In the genomic region with DNA sequence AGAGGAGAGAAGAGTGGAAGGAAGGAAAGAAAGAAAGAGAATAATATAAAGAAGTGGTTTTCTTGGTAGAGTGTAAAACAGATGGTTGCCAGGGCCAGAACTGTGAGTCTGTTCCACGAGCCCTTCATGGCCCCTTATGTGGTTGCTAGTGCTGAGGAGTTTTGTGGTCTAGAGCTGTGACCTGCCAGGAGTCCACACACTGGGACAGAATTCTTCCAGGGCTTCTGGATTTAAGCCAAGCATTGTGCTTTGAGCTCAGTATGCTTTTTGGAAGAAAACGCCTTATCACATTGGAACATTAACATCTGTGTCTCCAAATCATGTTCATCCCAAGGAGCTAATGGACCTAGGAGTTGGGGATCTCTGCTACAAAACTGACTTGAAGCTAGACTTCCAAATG, we compare ENCODE assay signal across 12 mouse cellular contexts.
DNase-seq lines count a peak whose midpoint lies in the region; ATAC-seq and TF ChIP-seq lines count a peak whose summit lies in the region.
"Had no signal": no experiment of that assay in that cellular context is flagged by ENCODE, and none has a peak within 500 bp of the region (broad histone marks: within the 10 kb centered on the region; RNA-seq: fewer than 3 reads in every experiment).

No protein-coding gene starts in this region.

- H3K4me3 ChIP-seq in heart, adult 2 months: peak overlapping the region; percentile 5; the same call in 1 of the 2 replicates
- no peak overlapping the region for H3K4me3 ChIP-seq in limb, embryonic 13.5 days
- no peak overlapping the region for H3K4me3 ChIP-seq in limb, embryonic 10.5 days
- H3K4me3 ChIP-seq: erythroblast, embryonic 14.5 days; hindbrain, embryonic 12.5 days; liver, embryonic 12.5 days had no signal

- no peak for ATAC-seq in limb, embryonic 13.5 days (ENCODE audit: low FRiP score, low read depth)
- ATAC-seq: liver, embryonic 12.5 days had no signal

- no peak for TF ChIP-seq EP300 in heart, adult 2 months (IDR thresholded peaks at IDR 0.05; ENCODE audit: insufficient read depth, low read depth, low read length)

- peaks cover 6% of the 10 kb centered on the region for H3K4me1 ChIP-seq in heart, adult 2 months (ENCODE audit: control insufficient read depth, insufficient read depth, low read length)
- H3K4me1 ChIP-seq in limb, embryonic 13.5 days: peaks cover 12% of the 10 kb centered on the region
- peaks cover 6% of the 10 kb centered on the region for H3K4me1 ChIP-seq in limb, embryonic 10.5 days
- H3K4me1 ChIP-seq: hindbrain, embryonic 12.5 days; liver, embryonic 12.5 days had no signal

- intact Hi-C loops in heart, adult 2 months (cut with DNase I): loop anchor here (2.0 to 5.0 kb wide), 4 partner anchors 26 to 110 kb away; partner anchors contain the start of gene Tsen15
- intact Hi-C loops in heart, postnatal 25 days (cut with DNase I): loop anchor here (5.0 kb wide), 1 partner anchor 35 kb away; no protein-coding TSS in a partner anchor
- intact Hi-C loops in left cerebral cortex, postnatal 10 days (cut with DNase I): no loop called here

- H3K36me3 ChIP-seq in heart, adult 2 months (ENCODE audit: control insufficient read depth, insufficient read depth, low read length): peaks cover 11% of the 10 kb centered on the region
- peaks cover 3% of the 10 kb centered on the region; the same call in 1 of the 2 replicates for H3K36me3 ChIP-seq in limb, embryonic 13.5 days
- no peaks in the 10 kb centered on the region for H3K36me3 ChIP-seq in limb, embryonic 10.5 days
- H3K36me3 ChIP-seq: hindbrain, embryonic 12.5 days; liver, embryonic 12.5 days had no signal

- no peaks in the 10 kb centered on the region for H3K9me3 ChIP-seq in limb, embryonic 13.5 days
- no peaks in the 10 kb centered on the region for H3K9me3 ChIP-seq in limb, embryonic 10.5 days (replicated peaks)
- H3K9me3 ChIP-seq: hindbrain, embryonic 12.5 days; liver, embryonic 12.5 days had no signal

- no peaks in the 10 kb centered on the region for H3K27me3 ChIP-seq in heart, adult 2 months (ENCODE audit: control insufficient read depth, insufficient read depth, low read length)
- H3K27me3 ChIP-seq in limb, embryonic 13.5 days: no peaks in the 10 kb centered on the region
- no peaks in the 10 kb centered on the region for H3K27me3 ChIP-seq in limb, embryonic 10.5 days (ENCODE audit: low read depth, poor library complexity, severe bottlenecking)
- H3K27me3 ChIP-seq: hindbrain, embryonic 12.5 days; liver, embryonic 12.5 days had no signal

- TF ChIP-seq CTCF in heart, adult 2 months (IDR thresholded peaks at IDR 0.05): no peak

- TF ChIP-seq POLR2A in heart, adult 2 months (IDR thresholded peaks at IDR 0.05; ENCODE audit: insufficient read depth, low read depth, low read length): no peak

- no peak overlapping the region for H3K4me2 ChIP-seq in limb, embryonic 13.5 days (replicated peaks)
- H3K4me2 ChIP-seq: hindbrain, embryonic 12.5 days had no signal

- H3K79me2 ChIP-seq in heart, adult 2 months (replicated peaks; ENCODE audit: control insufficient read depth, insufficient read depth, low read length): no peaks in the 10 kb centered on the region

- DNase-seq in heart, adult 2 months: no peak
- DNase-seq in heart, postnatal 25 days (ENCODE audit: low spot score): no peak
- no peak for DNase-seq in limb, embryonic 10.5 days (ENCODE audit: low spot score)
- peak; percentile 46 to 51 for DNase-seq in heart, adult 9 months (ENCODE audit: low spot score in 2 of 2)
- peak; percentile 52 for DNase-seq in skeletal muscle tissue, adult 2 months (ENCODE audit: low read depth, low spot score)
- no peak for DNase-seq in left cerebral cortex, postnatal 10 days (ENCODE audit: extremely low spot score in 1 of 2, low spot score in 2 of 2)
- DNase-seq: cerebellum, adult 8-10 months; right cerebral cortex, postnatal 14 days had no signal

- H3K9ac ChIP-seq in heart, adult 2 months (ENCODE audit: low read depth, low read length): no peak overlapping the region
- no peak overlapping the region for H3K9ac ChIP-seq in limb, embryonic 13.5 days
- H3K9ac ChIP-seq: hindbrain, embryonic 12.5 days; liver, embryonic 12.5 days had no signal

- WGBS in heart, adult 2 months: 35% methylated on average over 2 of the region's 2 CpGs
- WGBS in limb, embryonic 13.5 days: 62% methylated on average over 2 of the region's 2 CpGs
- 87% methylated on average over 2 of the region's 2 CpGs for WGBS in limb, embryonic 10.5 days

- peak overlapping the region; percentile 91 for H3K27ac ChIP-seq in heart, adult 2 months
- peak overlapping the region; percentile 15; the same call in 1 of the 2 replicates for H3K27ac ChIP-seq in limb, embryonic 13.5 days
- H3K27ac ChIP-seq in limb, embryonic 10.5 days: no peak overlapping the region
- H3K27ac ChIP-seq: hindbrain, embryonic 12.5 days; liver, embryonic 12.5 days had no signal

Comparison
In these comparisons a context has a peak if more than half of its experiments do, and no peak if none do; other contexts are left out.
1. DNase-seq: peak in heart, adult 9 months (2 of 2) and skeletal muscle tissue, adult 2 months (single experiment); none in heart, adult 2 months (0 of 2), heart, postnatal 25 days (single experiment), limb, embryonic 10.5 days (single experiment) and left cerebral cortex, postnatal 10 days (0 of 2).